Mouse (Mus musculus) heart, postnatal 0 days (tissue): ENCODE measurements around the gene Ptprc.

ENCODE experiments used
- CTCF ChIP-seq: IDR thresholded peaks from 2 replicates; pipeline ENCODE4 v1.5.1; 2016; ENCODE audit warnings: antibody characterized with exemption, control low read depth, low read depth
- EP300 ChIP-seq: IDR thresholded peaks from 2 replicates; pipeline ENCODE4 v1.6.1; 2016; ENCODE audit warnings: antibody characterized with exemption, low read depth

- TF ChIP-seq CTCF: no peak
- TF ChIP-seq EP300: no peak
These were observed 153.3 kb downstream of the Ptprc start for GRCm38 (mm10) chr1:138021962-138022917.
